12 mouse cellular contexts compared by ENCODE assay signal in the genomic region with DNA sequence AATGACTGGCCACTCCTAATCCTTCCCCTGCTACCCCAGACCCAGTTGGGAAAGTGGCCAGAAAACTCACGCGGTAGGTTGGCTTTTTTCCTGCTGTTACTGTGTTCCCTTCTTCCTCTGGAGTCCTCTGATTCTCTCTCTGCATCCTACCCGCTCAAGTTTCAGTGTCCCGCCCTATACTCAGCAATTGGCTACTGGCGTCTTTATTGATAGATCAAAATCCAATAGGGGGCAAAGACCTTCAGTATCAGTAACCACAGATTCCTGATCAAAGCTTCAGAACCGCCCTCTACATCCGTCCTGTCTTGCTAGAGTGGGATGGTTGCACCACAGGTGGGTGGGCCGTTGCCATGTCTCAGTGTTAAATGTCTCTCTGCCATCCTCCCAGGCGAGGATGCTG. TPM values are rescaled to one million over a fixed set of nuclear protein-coding genes. Genes with fewer than 3 reads are reported as not detected.
A peak's percentile ranks its signal among the peaks of the same experiment; 100 is the strongest.
DNase-seq lines count a peak whose midpoint lies in the region; ATAC-seq and TF ChIP-seq lines count a peak whose summit lies in the region.
"Had no signal": no experiment of that assay in that cellular context is flagged by ENCODE, and none has a peak within 500 bp of the region (broad histone marks: within the 10 kb centered on the region; RNA-seq: fewer than 3 reads in every experiment).

No protein-coding gene starts in this region.

- peaks cover 9% of the 10 kb centered on the region for H3K4me1 ChIP-seq in hindbrain, embryonic 10.5 days (replicated peaks)
- H3K4me1 ChIP-seq in hindbrain, embryonic 16.5 days (ENCODE audit: control insufficient read depth, insufficient read depth, low read depth, low read length): peaks cover 3% of the 10 kb centered on the region; the same call in 1 of the 2 replicates
- H3K4me1 ChIP-seq in ES-E14 (ENCODE audit: control insufficient read depth in 2 of 2, insufficient read depth in 2 of 2, low read length in 2 of 2, poor library complexity in 1 of 2): peaks cover 0 to 4% of the 10 kb centered on the region in 2 experiments; a peak in 2 of 4 replicates
- peaks cover 5% of the 10 kb centered on the region; the same call in 1 of the 2 replicates for H3K4me1 ChIP-seq in limb, embryonic 14.5 days (ENCODE audit: control insufficient read depth, insufficient read depth, low read length)
- H3K4me1 ChIP-seq: heart, embryonic 10.5 days had no signal

- no peak overlapping the region for H3K4me2 ChIP-seq in hindbrain, embryonic 16.5 days (ENCODE audit: low read length)
- no peak overlapping the region for H3K4me2 ChIP-seq in limb, embryonic 14.5 days (replicated peaks; ENCODE audit: low read depth, low read length, severe bottlenecking)

- H3K4me3 ChIP-seq in hindbrain, embryonic 10.5 days: peak overlapping the region; percentile 3; the same call in 1 of the 2 replicates
- no peak overlapping the region for H3K4me3 ChIP-seq in hindbrain, embryonic 16.5 days (ENCODE audit: low read length)
- peak overlapping the region; percentile 50 for H3K4me3 ChIP-seq in ES-E14 (ENCODE audit: insufficient read depth in 1 of 2, low read depth in 1 of 2, low read length in 2 of 2, poor library complexity in 1 of 2, severe bottlenecking in 1 of 2)
- H3K4me3 ChIP-seq in limb, embryonic 14.5 days (replicated peaks; ENCODE audit: low read length): no peak overlapping the region
- H3K4me3 ChIP-seq: heart, embryonic 10.5 days had no signal

- WGBS in hindbrain, embryonic 10.5 days: 14% methylated on average over 9 of the region's 9 CpGs
- WGBS in hindbrain, embryonic 16.5 days: 19% methylated on average over 9 of the region's 9 CpGs
- WGBS in limb, embryonic 14.5 days: 16% methylated on average over 9 of the region's 9 CpGs

- no peak for ATAC-seq in hindbrain, embryonic 16.5 days
- peak; percentile 34; the same call in 1 of the 2 replicates for ATAC-seq in limb, embryonic 14.5 days (ENCODE audit: low FRiP score, low read depth)
- ATAC-seq: lung, postnatal 0 days had no signal

- TF ChIP-seq POLR2A in limb, embryonic 14.5 days (IDR thresholded peaks at IDR 0.05; ENCODE audit: borderline replicate concordance, extremely low read depth, insufficient read depth, insufficient read length): no peak

- H3K36me3 ChIP-seq in hindbrain, embryonic 10.5 days: no peaks in the 10 kb centered on the region
- H3K36me3 ChIP-seq in hindbrain, embryonic 16.5 days (ENCODE audit: control insufficient read depth, insufficient read depth, low read length): peaks cover 3% of the 10 kb centered on the region; the same call in 1 of the 2 replicates
- H3K36me3 ChIP-seq in ES-E14 (ENCODE audit: control insufficient read depth, insufficient read depth, low read length, poor library complexity, severe bottlenecking): no peaks in the 10 kb centered on the region
- 0 out of 2 replicates have a peak, but pooled peaks cover 4% of the 10 kb centered on the region for H3K36me3 ChIP-seq in limb, embryonic 14.5 days (ENCODE audit: control insufficient read depth, insufficient read depth, low read length)
- H3K36me3 ChIP-seq: heart, embryonic 10.5 days had no signal

- DNase-seq in hindbrain, embryonic 10.5 days (ENCODE audit: low spot score): peak; percentile 20
- peak; percentile 62 for DNase-seq in ES-E14 (ENCODE audit: low read depth, low spot score)
- DNase-seq in embryo, embryonic 11 days: peak; percentile 50
- DNase-seq in limb, embryonic 14.5 days (ENCODE audit: low spot score): peak; percentile 11
- DNase-seq in thymus, postnatal 36 days: no peak
- DNase-seq in adrenal gland, postnatal 4 days (ENCODE audit: low spot score in 2 of 2): no peak
- DNase-seq: kidney, postnatal 36 days; liver had no signal

- H3K9ac ChIP-seq in hindbrain, embryonic 16.5 days (ENCODE audit: low read depth, low read length): no peak overlapping the region
- peak overlapping the region; percentile 56; the same call in 1 of the 2 replicates for H3K9ac ChIP-seq in ES-E14 (ENCODE audit: insufficient read depth, low read depth, low read length, poor library complexity, severe bottlenecking)
- H3K9ac ChIP-seq in limb, embryonic 14.5 days (ENCODE audit: low read depth, low read length, severe bottlenecking): no peak overlapping the region

- in situ Hi-C loops in ES-E14 (cut with MboI; ENCODE audit: low sequenced_read_pairs in 2 of 2, unreplicated experiment in 2 of 2): no loop called here

- H3K27me3 ChIP-seq in hindbrain, embryonic 10.5 days (ENCODE audit: insufficient read depth, poor library complexity, severe bottlenecking): no peaks in the 10 kb centered on the region
- no peaks in the 10 kb centered on the region for H3K27me3 ChIP-seq in hindbrain, embryonic 16.5 days (replicated peaks; ENCODE audit: control insufficient read depth, insufficient read depth, low read length)
- no peaks in the 10 kb centered on the region for H3K27me3 ChIP-seq in limb, embryonic 14.5 days (ENCODE audit: control insufficient read depth, insufficient read depth, low read length)
- H3K27me3 ChIP-seq: CH12.LX had no signal

- no peak overlapping the region; the same call in 1 of the 2 replicates for H3K27ac ChIP-seq in hindbrain, embryonic 10.5 days
- H3K27ac ChIP-seq in hindbrain, embryonic 16.5 days (ENCODE audit: low read depth, low read length): no peak overlapping the region
- no peak overlapping the region for H3K27ac ChIP-seq in ES-E14 (ENCODE audit: insufficient read depth, low read depth, low read length, poor library complexity, severe bottlenecking)
- H3K27ac ChIP-seq in limb, embryonic 14.5 days (replicated peaks; ENCODE audit: low read depth, low read length): no peak overlapping the region
- H3K27ac ChIP-seq: heart, embryonic 10.5 days had no signal

- H3K9me3 ChIP-seq in hindbrain, embryonic 10.5 days: no peaks in the 10 kb centered on the region
- no peaks in the 10 kb centered on the region for H3K9me3 ChIP-seq in hindbrain, embryonic 16.5 days (ENCODE audit: control insufficient read depth, low read length)
- no peaks in the 10 kb centered on the region for H3K9me3 ChIP-seq in ES-E14 (ENCODE audit: control insufficient read depth, insufficient read depth, low read depth, low read length)
- no peaks in the 10 kb centered on the region for H3K9me3 ChIP-seq in limb, embryonic 14.5 days (ENCODE audit: control insufficient read depth, low read length)
- H3K9me3 ChIP-seq: heart, embryonic 10.5 days had no signal

TF ChIP-seq in ES-E14, 5 proteins besides CTCF, POLR2A, EP300 and RAD21:
- no peak for TF ChIP-seq HCFC1 (IDR thresholded peaks at IDR 0.05; ENCODE audit: borderline replicate concordance, insufficient read depth, low read length)
- no peak for TF ChIP-seq MAFK (IDR thresholded peaks at IDR 0.05; ENCODE audit: insufficient read depth, low read depth, low read length)
- no peak for TF ChIP-seq ZNF384 (IDR thresholded peaks at IDR 0.05; ENCODE audit: low read depth, low read length)
- peak; percentile 83 for TF ChIP-seq CHD2 (IDR thresholded peaks at IDR 0.05; ENCODE audit: low read depth, low read length)
- TF ChIP-seq ZC3H11A (IDR thresholded peaks at IDR 0.05; ENCODE audit: borderline replicate concordance, low read depth, low read length): no peak

RNA-seq across cellular contexts. Expression of a gene that starts 19.5 kb away (rescaled TPM):
- polyA plus RNA-seq in hindbrain, embryonic 10.5 days (2016; fragmentation: Nextera tagmentation; extraction: Ambion mirVana): 4.7 and 6.6 TPM in 2 replicates
- 9.4 and 10.7 TPM in 2 replicates for polyA plus RNA-seq in hindbrain, embryonic 16.5 days (2015; fragmentation: Nextera tagmentation; extraction: Ambion mirVana)
- total RNA-seq in ES-E14 (2012; rRNA removed): 8.4 and 8.7 TPM in 2 replicates
- 5.6 and 7.2 TPM in 2 replicates for polyA plus RNA-seq in limb, embryonic 14.5 days (2012; rRNA removed)
- polyA plus RNA-seq in limb, embryonic 14.5 days (2014; fragmentation: Nextera tagmentation; extraction: Ambion mirVana): 11.2 and 12.2 TPM in 2 replicates
- 10 to 100 TPM in 1 of 2 experiments, 1 to 10 TPM in 1; 9.2 to 10.2 TPM for total RNA-seq in adrenal gland, postnatal 4 days (2021)

RNA-seq across cellular contexts. Expression of a gene that starts 29.0 kb away (rescaled TPM):
- polyA plus RNA-seq in hindbrain, embryonic 10.5 days (2016; fragmentation: Nextera tagmentation; extraction: Ambion mirVana): 5.2 and 6.4 TPM in 2 replicates
- polyA plus RNA-seq in hindbrain, embryonic 16.5 days (2015; fragmentation: Nextera tagmentation; extraction: Ambion mirVana): 5.4 and 6.2 TPM in 2 replicates
- total RNA-seq in ES-E14 (2012; rRNA removed): 3.8 and 4.9 TPM in 2 replicates
- polyA plus RNA-seq in limb, embryonic 14.5 days (2012; rRNA removed): 15.2 and 15.7 TPM in 2 replicates
- polyA plus RNA-seq in limb, embryonic 14.5 days (2014; fragmentation: Nextera tagmentation; extraction: Ambion mirVana): 6.9 and 10.2 TPM in 2 replicates
- total RNA-seq in adrenal gland, postnatal 4 days (2021): 1 to 10 TPM; 7.1 to 7.5 TPM
- total RNA-seq: CH12.LX had no signal

RNA-seq across cellular contexts. Expression of a gene that starts 56.8 kb away (rescaled TPM):
- polyA plus RNA-seq in hindbrain, embryonic 10.5 days (2016; fragmentation: Nextera tagmentation; extraction: Ambion mirVana): 0.10 TPM in 1 of 2 replicates, not detected in the other
- 0.21 TPM in 1 of 2 replicates, not detected in the other for polyA plus RNA-seq in hindbrain, embryonic 16.5 days (2015; fragmentation: Nextera tagmentation; extraction: Ambion mirVana)
- total RNA-seq in ES-E14 (2012; rRNA removed): 3.9 and 10.5 TPM in 2 replicates
- 0.04 and 0.08 TPM in 2 replicates for polyA plus RNA-seq in limb, embryonic 14.5 days (2012; rRNA removed)
- not detected in 2 replicates for polyA plus RNA-seq in limb, embryonic 14.5 days (2014; fragmentation: Nextera tagmentation; extraction: Ambion mirVana)
- under 1 TPM; 0.68 to 0.76 TPM for total RNA-seq in adrenal gland, postnatal 4 days (2021)
- total RNA-seq: CH12.LX had no signal
- polyA plus RNA-seq: lung, postnatal 0 days had no signal

Comparison
In these comparisons a context has a peak if more than half of its experiments do, and no peak if none do; other contexts are left out.
1. H3K4me3 ChIP-seq: peak in hindbrain, embryonic 10.5 days (single experiment) and ES-E14 (2 of 2); none in hindbrain, embryonic 16.5 days (single experiment) and limb, embryonic 14.5 days (single experiment).
2. DNase-seq: peak in hindbrain, embryonic 10.5 days (single experiment), ES-E14 (single experiment), embryo, embryonic 11 days (single experiment) and limb, embryonic 14.5 days (single experiment); none in thymus, postnatal 36 days (0 of 2) and adrenal gland, postnatal 4 days (0 of 2).